Mouse (Mus musculus): ENCODE measurements around the gene Cela3b. TPM values are rescaled to one million over a fixed set of nuclear protein-coding genes. Genes with fewer than 3 reads are reported as not detected.
A peak's percentile ranks its signal among the peaks of the same experiment; 100 is the strongest.

Gene Cela3b
- total RNA-seq, 2 experiments from 2014 or later = not detected

DNA sequence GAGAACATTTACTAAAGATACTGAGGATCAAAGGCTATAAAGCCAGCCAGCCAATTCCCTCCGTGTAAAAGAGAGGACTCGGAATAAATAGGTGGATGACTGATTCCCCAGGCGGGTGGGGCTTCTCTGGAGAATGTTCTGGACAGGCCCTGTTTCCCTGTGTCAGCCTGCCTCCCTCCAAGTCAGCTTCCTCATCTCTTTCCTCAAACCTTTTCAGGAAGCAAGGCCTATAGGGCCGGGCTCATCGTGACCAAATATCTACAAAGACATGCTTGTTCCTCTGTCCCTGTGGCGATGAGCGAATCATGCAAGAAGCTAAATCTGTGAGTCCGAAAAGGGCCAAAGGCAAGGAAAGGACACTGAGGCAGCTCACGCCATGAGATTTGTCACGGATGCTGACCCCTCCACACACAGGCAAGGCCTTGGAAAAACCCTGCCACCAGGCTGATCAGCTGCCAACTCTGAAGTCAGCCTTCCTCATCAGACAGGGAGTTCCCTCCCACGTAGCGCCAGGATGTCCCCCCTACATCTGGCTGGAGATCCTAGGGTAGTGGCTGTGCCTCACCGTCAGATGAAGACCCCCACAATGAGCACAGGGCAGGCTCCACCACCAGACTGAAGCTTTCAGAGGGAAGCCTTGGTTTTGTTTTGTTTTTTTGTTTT, 34.9 kb upstream of the Cela3b start:
- intact Hi-C loops (cut with DNase I) = no loop called here
- no peak for DNase-seq (ENCODE audit: low spot score in 2 of 2)

DNA sequence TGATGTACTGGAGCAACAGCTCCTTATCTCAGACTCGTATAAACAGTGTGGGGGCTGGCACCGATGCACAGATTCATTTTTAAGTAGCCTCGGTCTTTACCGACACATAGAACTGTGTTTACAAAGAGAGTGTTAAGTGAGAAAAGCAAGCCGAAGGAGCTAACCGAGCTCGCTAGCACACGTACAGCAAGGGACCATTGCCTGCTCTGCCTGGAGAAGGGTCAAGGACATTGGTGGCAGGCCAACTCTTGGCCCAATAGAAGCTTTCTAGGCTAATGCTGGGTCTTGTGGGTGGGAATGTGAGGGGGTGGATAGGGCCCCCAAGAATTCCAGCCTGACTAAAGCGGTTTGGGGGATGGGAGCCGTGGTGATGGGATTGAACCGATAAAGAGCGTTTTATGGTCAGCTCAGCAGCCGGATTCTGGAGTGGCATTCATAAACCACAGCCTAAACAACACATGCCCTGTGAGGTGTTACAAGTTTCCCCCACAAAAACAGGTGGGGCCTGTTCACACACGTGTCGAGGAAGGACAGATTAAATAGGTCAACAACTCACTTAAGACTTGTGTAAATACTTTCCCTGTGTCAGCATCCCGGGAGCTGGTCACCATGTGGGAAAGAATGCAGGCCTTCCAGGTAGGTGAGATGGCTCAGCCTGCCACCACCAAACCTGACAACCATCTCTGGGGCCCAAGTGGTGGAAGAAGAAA, 31.8 kb upstream of the Cela3b start:
- intact Hi-C loops (cut with DNase I) = no loop called here
- no peak for DNase-seq (ENCODE audit: low spot score in 2 of 2)

DNA sequence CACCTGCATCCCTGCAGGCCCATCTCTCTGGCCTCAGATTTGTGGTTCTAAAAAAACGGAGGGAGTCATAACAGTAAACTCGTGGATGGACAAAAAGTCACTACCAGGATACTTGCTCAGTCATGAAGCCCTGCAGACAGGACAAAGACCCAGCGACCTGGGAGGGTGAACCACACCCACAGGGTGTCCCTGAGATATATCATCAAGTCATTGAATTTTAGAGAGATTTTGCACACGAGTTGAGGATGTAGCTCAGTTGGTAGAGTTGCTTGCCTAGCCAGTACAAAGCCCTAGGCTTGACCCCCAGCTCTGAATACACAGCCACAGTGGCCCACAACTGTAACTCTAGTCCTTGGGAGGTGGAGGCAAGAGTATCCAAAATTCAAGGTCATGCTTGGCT, 30.9 kb upstream of the Cela3b start:
- intact Hi-C loops (cut with DNase I) = no loop called here

DNA sequence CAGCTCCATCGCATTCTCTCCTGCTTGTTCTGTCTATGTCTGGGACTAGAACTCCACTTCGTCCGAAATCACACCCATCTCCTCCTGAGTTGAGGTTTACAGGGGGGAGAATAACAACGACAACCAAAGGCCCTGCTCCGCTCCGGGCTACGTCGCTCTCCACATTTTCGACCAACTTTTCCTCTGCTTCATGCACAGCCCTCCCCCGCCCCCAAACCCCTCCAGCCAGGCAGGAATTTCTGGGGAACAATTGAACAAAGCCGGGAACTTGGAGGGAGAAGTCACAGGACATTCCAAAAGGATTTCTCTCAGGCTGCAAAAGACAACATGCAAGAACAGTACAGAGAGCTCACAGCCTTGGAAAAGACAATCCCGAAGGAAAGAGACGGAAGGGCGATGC, 30.3 kb upstream of the Cela3b start:
- no peak for DNase-seq (ENCODE audit: low spot score in 2 of 2)
- intact Hi-C loops (cut with DNase I) = no loop called here

More for the DNA sequence above, 30.9 kb upstream of the Cela3b start:
- no peak for DNase-seq (ENCODE audit: low spot score in 2 of 2)

DNA sequence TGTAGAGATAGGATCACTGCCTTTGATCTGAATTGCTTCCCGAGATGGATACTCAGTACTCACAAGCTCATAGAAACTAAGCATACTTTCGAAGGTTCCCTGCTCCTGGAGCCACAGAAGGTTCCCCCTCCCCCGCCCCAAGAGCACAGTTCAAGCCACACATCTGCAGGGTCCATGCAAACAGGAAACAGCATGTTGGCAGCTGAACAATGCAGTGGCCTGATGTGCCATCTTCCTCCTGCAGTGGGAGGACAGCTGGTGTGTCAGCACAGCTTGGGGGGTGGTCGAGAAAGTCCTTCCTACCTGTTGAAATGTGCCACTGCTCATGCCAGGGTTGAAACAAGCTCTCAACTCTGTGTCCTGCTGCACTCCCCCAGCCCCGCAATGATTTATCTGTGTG, 28.5 kb upstream of the Cela3b start:
- DNase-seq (ENCODE audit: low spot score in 2 of 2) = no peak
- intact Hi-C loops (cut with DNase I) = no loop called here

DNA sequence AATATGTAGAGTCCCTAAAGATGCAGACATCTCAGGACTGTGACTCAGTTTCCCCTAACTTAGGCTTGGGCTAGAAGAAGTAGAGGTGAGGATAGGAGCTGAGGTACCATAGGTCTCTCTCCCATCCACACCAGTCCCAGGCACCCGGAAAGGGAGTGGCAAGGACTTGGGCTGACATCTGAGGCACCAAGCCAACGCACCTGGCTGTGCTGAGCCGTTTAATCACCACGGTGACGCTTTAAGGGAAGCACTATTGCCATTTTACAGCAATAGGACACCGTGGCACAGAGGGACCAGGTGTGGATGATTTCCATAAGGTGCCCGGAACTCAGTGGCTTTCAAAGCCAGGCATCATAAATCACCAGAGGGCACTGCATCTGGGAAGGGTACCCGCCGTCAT, 28.0 kb upstream of the Cela3b start:
- intact Hi-C loops (cut with DNase I) = no loop called here
- DNase-seq (ENCODE audit: low spot score in 2 of 2) = no peak

DNA sequence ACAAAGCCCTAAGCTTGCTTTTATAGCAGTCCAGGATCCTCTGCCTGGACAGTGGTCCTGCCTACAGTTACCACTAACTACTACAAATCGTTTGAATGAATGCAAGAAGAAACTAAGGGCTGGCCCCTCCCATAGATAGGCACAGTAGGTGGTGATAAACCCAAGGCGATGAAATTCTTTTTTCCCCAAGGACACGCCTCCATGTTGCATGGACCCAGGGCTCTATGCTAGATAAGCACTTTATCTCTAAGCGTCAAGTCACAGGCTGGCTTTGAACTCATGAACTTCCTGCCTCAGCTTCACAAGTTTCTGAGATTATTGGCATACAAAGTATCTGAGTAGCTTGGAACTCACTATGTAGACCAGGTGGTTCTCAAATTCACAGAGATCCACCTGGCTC, 27.0 kb upstream of the Cela3b start:
- no peak for DNase-seq (ENCODE audit: low spot score in 2 of 2)
- intact Hi-C loops (cut with DNase I) = no loop called here

DNA sequence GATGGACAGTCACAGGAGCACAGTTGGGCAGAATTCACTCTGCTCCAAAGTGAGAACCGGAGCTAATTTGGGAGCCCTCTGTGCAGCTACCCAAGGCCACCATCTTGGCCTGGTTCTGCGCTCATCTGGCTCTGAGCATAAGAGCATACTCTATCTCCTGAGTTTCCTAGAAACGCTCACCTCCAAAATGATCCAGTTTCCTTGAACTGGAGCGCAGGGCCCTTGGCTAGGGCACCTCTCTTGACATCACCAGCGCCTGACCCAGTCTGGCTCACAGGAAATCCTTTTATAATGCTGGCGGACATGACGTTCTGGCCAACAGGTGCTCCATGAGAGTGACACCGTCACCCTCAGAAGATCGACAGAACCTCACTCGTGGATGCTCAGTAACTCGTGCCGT, 26.2 kb upstream of the Cela3b start:
- intact Hi-C loops (cut with DNase I) = no loop called here
- no peak for DNase-seq (ENCODE audit: low spot score in 2 of 2)

DNA sequence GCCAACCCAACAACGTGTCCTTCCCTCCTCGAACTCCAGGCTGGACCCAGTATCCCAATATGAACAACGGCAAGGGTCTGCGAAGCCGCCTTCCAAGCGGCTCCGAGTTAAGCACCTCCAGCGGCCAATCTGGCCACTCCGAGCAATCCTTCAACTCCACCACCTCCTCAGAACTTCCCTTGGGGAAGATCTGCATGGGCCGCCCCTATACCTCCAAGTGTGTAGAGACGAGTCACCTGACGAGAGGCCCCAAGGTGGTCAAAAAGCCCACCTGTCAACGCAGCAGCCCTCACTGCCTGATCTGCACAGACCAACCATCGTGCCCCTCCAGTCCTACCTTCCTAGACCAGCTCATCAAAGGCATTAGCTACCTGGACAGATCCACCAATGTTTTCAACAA, 24.2 kb upstream of the Cela3b start:
- intact Hi-C loops (cut with DNase I) = no loop called here
- no peak for DNase-seq (ENCODE audit: low spot score in 2 of 2)

DNA sequence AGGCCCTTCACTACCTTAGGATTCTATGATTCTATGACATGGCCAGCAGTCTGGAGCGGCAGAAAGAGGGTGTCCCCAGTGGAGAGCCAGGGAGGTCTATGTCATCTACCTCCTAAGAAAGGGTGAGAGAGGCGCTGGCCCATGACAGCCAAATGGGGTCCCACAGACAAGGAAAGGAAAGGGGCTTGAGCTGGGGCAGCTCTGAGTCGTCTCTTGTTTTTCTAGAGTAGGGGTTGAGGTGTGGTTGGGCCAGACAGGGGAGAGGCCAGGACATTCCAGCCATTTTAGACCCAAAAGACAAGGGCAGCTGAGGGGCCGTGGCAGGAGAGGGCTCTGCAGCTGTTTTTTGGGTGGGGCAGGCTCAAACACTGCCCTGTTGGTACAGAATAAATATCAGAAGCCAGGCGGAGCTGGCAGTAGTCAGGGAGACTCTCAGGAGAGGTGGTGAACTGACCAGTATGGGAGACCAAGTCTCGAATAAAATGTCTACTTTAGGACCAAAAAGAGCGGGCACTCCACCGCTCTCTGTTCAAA, 23.0 kb upstream of the Cela3b start, which contains the start of gene 1700013G24Rik:
Gene 1700013G24Rik, plus strand, starts transcription at position 51 of the 534 bp plus-strand sequence.
- intact Hi-C loops (cut with DNase I) = no loop called here
- DNase-seq (ENCODE audit: low spot score in 2 of 2) = no peak

DNA sequence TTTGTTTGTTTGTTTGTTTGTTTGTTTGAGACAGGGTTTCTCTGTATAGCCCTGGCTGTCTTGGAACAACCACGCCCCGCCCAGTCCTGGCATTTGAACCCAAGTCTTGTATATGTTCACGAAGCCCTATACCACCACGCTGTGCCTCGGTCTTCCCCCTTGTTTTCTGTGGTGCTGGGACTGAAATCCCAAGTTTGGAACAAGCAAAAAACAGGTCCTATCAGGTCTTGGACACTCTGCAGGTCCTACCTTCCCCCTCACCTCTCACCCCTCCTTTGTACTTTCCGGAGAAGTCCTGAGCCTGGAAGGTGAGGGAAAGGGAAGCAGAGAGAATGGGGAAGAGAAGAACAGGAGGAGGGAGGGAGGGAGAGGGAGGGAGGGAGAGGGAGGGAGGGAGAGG, 21.9 kb upstream of the Cela3b start:
- intact Hi-C loops (cut with DNase I) = no loop called here
- no peak for DNase-seq (ENCODE audit: low spot score in 2 of 2)

DNA sequence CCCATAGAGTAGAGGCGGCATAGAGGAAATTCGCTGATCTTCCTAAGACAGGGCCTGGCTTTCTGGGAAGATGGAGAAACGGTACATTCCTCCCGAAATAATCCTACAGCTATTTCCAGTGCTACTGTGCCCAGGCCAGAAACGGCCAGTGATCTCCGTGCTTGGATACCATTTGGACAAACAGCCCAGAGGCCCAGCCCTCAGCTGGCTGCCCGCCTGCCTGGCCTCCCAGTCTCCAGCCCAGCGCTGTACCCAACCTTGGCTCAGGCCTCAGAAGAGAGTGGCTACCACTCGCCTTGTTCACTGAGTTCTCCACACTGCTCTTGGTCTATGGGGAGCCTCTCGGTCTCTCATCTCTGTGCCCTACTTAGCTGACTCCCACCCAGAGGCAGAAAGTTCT, 19.4 kb upstream of the Cela3b start:
- no peak for DNase-seq (ENCODE audit: low spot score in 2 of 2)
- intact Hi-C loops (cut with DNase I) = no loop called here

DNA sequence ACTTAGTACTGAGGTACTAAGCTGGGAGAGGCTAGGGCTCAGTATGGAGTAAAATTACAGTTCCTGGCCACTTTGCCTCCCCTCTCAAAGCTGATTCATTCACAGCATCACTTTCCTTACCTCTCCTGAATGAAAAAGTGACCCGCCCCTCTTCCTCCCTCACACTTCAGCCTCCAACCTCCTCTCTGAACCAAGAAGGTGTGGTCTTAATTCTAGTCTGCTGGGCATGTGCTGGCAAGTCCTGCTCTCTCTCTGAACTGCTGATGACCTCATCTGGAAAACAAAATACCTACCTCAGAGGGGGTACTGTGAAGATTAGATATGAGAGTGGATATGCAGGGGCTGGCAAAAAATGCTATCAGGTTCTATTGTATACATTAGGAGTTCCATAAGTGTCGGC, 18.8 kb upstream of the Cela3b start:
- no peak for DNase-seq (ENCODE audit: low spot score in 2 of 2)
- intact Hi-C loops (cut with DNase I) = no loop called here

DNA sequence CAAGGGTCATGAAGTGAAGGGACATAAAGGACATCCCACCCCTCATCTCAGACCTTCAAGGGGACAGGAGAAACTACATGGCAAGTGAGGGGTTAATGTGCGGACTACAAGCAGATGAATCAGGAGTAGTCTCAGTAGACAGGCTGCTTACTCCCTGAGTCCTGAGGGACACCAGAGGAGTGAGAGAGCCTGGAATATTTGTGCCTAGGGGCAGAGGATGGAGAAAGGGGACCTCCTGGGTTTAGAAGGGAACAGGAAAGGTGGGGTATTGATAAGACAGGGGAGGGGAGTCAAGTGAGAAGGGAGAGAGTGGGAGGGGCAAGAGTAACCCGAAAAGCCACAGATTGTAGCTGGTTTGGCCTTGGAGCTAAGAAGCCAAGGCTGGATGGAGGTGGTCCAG, 18.3 kb upstream of the Cela3b start:
- DNase-seq (ENCODE audit: low spot score in 2 of 2) = no peak
- intact Hi-C loops (cut with DNase I) = no loop called here

DNA sequence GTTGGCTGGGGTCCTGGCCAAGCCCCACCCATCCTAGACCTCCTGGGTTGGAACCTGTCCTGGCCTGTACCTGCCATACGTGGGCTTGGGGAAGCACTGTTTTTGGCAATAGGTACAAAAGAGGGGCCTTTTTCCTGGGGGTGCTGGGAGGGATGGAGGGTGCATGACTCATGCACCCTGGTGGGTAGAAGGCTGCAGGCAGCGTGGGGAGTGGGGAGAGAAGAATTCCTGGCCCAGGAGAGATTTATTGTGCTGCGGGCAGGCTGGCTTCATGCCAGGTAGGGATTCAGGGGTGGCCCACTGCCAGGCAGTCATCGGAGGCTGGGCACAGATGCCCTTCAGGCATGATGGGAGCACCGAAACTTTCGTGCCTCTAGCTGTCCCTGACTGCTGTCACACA, 17.9 kb upstream of the Cela3b start:
- peak in 1 of 2 experiments; percentile 8 for DNase-seq (ENCODE audit: low spot score in 2 of 2)
- intact Hi-C loops (cut with DNase I) = no loop called here

DNA sequence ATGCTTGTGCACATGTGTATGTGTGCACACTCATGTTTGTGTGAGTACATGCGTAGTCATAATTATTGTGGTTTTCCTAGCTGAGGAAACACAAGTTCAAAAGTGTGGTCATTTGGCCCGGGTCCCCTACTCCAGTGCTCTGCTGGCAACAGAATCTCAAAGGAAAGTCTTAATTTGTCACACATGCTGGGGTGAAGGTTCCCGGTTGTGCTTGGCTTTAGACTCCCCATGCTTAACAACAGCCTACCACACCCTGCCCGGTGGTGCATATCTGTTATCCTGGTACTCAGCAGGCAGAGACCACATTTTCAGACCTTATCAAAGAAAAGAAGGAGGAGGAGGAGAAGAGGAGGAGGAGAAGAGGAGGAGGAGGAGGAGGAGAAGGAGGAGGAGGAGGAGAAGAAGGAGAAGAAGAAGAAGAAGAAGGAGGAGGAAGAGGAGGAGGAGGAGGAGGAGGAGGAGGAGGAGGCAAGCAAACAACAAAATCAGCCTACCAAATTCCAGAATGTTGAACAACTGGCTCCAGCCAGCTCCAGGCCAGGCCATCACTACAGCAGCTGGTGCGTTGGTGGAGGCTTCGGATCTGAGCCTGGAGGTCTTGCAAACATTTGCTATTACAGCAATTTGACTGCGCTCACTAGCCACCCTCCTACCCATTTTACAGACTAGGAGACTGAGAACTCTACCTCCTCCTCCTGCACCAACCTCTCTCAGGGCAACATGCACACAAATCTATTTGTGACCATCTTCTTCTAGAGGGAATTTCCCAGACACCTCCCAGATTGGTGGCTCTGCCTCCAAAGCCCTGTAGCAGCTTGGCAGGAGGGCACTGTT, 17.2 kb upstream of the Cela3b start:
- intact Hi-C loops (cut with DNase I) = no loop called here

DNA sequence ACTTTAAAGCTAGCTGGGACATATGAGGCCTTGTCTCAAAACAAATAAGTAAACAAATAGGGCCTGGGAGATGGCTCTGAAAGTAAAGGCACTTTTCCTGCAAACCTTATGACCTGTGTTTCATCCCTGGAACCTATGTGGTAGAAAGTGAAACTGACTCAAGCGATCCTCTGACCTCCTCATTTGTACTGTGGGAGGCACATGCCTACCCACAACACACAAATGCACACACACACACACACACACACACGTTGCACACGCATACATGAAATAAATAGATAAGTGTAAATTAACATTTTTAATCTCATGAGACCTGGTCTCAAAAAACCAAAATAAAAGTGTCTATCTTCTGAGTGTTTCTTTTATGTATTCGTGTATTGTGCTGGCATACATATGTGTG, 15.5 kb upstream of the Cela3b start:
- intact Hi-C loops (cut with DNase I) = no loop called here
- no peak for DNase-seq (ENCODE audit: low spot score in 2 of 2)

More for the DNA sequence above, 17.2 kb upstream of the Cela3b start:
- DNase-seq (ENCODE audit: low spot score in 2 of 2) = peak in 1 of 2 experiments; percentile 8

DNA sequence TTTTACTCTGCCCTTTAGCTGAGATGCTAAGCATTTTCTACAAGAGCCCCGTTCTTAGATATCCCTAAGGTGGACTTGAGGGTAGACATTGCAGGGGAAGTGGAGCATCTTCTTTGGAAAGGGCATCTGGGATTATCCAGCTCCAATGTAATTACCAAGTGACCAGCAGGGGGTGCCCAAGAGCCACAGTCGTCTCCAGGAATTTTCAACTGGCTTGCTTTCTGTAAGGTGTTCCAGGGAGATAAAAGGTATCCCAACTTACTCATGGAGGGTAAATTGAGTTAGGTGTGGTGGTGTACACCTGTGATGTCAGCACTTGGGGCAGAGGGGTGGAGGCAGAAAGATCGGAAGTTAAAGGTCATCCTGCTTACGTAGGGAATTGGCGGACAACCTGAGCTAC, 13.3 kb upstream of the Cela3b start:
- peak; percentile 70 to 78 for DNase-seq (ENCODE audit: low spot score in 2 of 2)
- intact Hi-C loops (cut with DNase I) = loop anchor here (1.0 to 5.0 kb wide), 4 partner anchors 103 to 195 kb away; partner anchors contain the start of gene Usp48

DNA sequence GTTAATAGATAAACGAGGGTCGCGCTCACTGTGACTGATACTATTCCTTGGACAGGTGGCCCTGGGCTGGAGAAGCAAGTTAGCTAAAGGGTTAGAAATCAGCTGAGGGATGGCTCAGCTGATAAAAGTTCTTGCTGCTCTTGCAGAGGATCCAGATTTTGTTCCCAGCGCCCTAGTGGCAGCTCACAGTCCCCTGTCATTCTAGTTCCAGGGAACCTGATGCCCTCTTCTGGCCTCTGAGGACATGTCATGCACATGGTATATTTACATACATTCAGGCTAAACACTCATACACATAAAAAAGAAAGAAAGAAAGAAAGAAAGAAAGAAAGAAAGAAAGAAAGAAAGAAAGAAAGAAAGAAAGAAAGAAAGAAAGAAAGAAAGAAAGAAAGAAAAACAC, 11.0 kb upstream of the Cela3b start:
- DNase-seq (ENCODE audit: low spot score in 2 of 2) = no peak
- intact Hi-C loops (cut with DNase I) = loop anchor here (5.0 kb wide), 2 partner anchors 136 to 151 kb away; partner anchors contain the start of gene Usp48

DNA sequence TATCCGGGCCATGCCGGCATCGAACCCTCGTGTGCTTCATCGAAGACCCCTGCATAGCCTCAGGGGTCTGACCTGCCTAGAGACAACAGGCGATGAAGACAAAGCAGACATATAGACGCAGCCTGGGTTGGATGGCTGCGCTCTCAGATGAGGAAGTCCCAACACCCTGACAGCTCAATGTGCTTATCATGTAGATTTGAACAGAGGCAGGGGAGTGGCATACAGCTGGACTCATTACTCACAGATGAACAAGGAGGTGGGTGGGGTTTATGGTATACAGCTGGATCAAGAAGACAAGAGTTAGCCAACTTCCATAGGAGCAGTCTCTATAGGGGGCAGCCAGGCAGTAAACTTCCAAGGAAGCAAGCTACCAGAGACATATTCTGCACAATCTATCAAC, 8.5 kb upstream of the Cela3b start:
- intact Hi-C loops (cut with DNase I) = no loop called here
- no peak for DNase-seq (ENCODE audit: low spot score in 2 of 2)

Measured in left cerebral cortex, postnatal 25 days (tissue).